Mouse (Mus musculus) lung, embryonic 16.5 days (tissue): Measurements from ENCODE around the gene Otop2. TPM values are rescaled to one million over a fixed set of nuclear protein-coding genes. Genes with fewer than 3 reads are reported as not detected.
A peak's percentile ranks its signal among the peaks of the same experiment; 100 is the strongest.

Experiments
- ATAC-seq: fragments of 200-750 bp; cut with Nextera tagmentation; 2 replicates; pipeline ENCODE4 v1.8.0; 2017; ENCODE audit warnings: low read depth, mild to moderate bottlenecking, moderate library complexity
- H3K27ac ChIP-seq: fragments of 300-500 bp; sonication (generic); 2 replicates; pipeline ENCODE4 v1.5.1; 2014; ENCODE audit warnings: mild to moderate bottlenecking, control low read depth, low read length
- H3K27me3 ChIP-seq: fragments of 300-500 bp; sonication (generic); 2 replicates; pipeline ENCODE4 v1.6.1; 2014; ENCODE audit warnings: low read depth, low read length, mixed read lengths; ENCODE audit not compliant: control insufficient read depth, insufficient read depth
- H3K36me3 ChIP-seq: fragments of 300-500 bp; sonication (generic); 2 replicates; pipeline ENCODE4 v1.6.1; 2014; ENCODE audit warnings: low read length; ENCODE audit not compliant: control insufficient read depth, insufficient read depth
- H3K4me1 ChIP-seq: fragments of 300-500 bp; sonication (generic); replicated peaks from 2 replicates; pipeline ENCODE4 v1.6.1; 2014; ENCODE audit warnings: low read length, mixed read lengths; ENCODE audit not compliant: control insufficient read depth, insufficient read depth
- H3K4me2 ChIP-seq: fragments of 300-500 bp; sonication (generic); 2 replicates; pipeline ENCODE4 v1.6.1; 2014; ENCODE audit warnings: low read depth, low read length, control low read depth
- H3K4me3 ChIP-seq: fragments of 300-500 bp; sonication (generic); 2 replicates; pipeline ENCODE4 v1.5.1; 2014; ENCODE audit warnings: mild to moderate bottlenecking, low read length, control low read depth
- H3K9ac ChIP-seq: fragments of 300-500 bp; sonication (generic); 2 replicates; pipeline ENCODE4 v1.6.1; 2014; ENCODE audit warnings: low read length, control low read depth
- H3K9me3 ChIP-seq: fragments of 300-500 bp; sonication (generic); 2 replicates; pipeline ENCODE4 v1.6.1; 2016; ENCODE audit warnings: low read length; ENCODE audit not compliant: control insufficient read depth
- WGBS: fragments of 180-500 bp; shearing (Covaris S2); extraction: QIAGEN DNeasy Blood & Tissue Kit; methylation state at CpG from one replicate; pipeline ENCODE4 v1.1.7; 2014; 5-methylcytosine and 5-hydroxymethylcytosine counted together
- polyA plus RNA-seq: library from polyadenylated mRNA; unstranded; fragments of >200 nt; fragmentation: Nextera tagmentation; extraction: Ambion mirVana; gene quantifications from 2 replicates; pipeline ENCODE4 v1.2.1, GENCODE M21; 2015

Otop2 gene
- polyA plus RNA-seq = 0.09 TPM in 1 of 2 replicates, not detected in the other

DNA sequence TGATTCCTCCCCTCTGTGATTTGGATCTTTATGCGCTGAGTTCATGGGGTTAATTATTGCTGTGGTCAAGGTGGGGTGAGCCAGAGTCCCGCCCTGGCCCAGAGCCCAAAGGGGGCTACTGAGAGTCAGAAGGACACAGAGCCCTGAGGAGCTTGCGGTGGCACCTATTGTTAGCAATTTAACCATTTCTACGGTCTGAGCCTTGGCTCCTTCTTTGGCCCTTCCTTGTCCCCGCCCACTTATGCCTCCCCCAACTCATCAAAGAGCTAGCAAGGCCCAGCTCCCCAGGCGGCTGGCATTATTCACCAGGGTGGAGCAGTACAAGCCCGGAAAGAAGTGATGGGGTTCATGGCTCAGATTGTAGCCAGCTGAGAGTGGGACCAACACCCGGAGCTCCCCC is at the start of gene Otop2:
Otop2 (plus strand) TSS at position 301 of the 400 bp plus-strand sequence.
- H3K27me3 ChIP-seq = no peaks in the 10 kb centered on the region; the same call in 1 of the 2 replicates
- no peak within 1 kb of the TSS for H3K4me2 ChIP-seq
- no peak within 1 kb of the TSS for H3K9ac ChIP-seq
- H3K27ac ChIP-seq = no peak within 1 kb of the TSS
- H3K9me3 ChIP-seq = no peaks in the 10 kb centered on the region
- ATAC-seq = no peak
- H3K36me3 ChIP-seq = no peaks in the 10 kb centered on the region
- 30% methylated on average over 8 of the region's 8 CpGs for WGBS
- no peaks in the 10 kb centered on the region for H3K4me1 ChIP-seq
- no peak within 1 kb of the TSS for H3K4me3 ChIP-seq

DNA sequence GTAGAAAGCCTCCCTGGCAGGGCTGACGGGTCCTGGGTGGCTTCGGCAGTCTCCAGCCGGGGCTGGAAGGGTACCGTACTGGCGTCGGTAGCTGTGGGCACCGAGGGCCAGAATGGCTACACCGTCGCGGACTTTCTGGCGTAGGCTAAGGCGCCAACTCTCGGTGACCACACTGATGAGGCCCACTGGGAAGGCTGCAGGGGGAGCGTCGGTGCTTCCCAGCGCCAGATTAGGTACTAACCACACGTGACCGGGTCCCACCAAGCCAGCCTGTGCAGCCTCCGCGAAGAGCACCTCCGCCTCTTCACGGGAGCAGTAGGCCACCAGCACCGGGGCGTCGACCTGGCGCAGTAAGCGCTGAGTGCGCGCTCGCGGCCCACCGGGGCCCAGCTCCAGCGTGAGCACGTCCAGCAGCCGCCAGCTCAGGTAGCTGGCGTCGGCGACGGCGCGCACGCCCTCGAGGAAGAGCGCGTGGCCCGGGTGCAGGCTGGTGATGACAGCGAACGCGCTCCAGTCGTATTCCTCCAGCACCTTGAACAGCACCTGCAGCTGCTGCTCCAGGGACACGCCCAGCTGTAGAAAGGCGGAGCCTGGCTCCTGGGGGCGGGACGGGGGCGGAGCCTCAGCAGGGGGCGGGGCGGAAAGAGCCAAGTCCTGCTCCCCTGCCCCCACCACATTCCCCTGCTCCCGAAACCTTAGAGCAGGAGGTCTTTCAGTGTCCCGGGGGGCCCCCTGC is 49.0 kb upstream of the Otop2 start:
- Histone ChIP-seq H3K9me3 (no peaks in the 10 kb centered on the region), H3K27me3 (peaks cover 74% of the 10 kb centered on the region), H3K27ac (no peak overlapping the region), H3K4me1 (peaks cover 11% of the 10 kb centered on the region; the same call in 1 of the 2 replicates), H3K9ac (no peak overlapping the region), H3K4me3 (no peak overlapping the region), H3K36me3 (no peaks in the 10 kb centered on the region), H3K4me2 (no peak overlapping the region)
- WGBS = 15% methylated on average over 59 of the region's 59 CpGs
- ATAC-seq = peak; percentile 62; the same call in 1 of the 2 replicates

- H3K4me3 ChIP-seq = no peak overlapping the region
- 15% methylated on average over 4 of the region's 4 CpGs for WGBS
- H3K4me1 ChIP-seq = peaks cover 11% of the 10 kb centered on the region; the same call in 1 of the 2 replicates
- no peaks in the 10 kb centered on the region for H3K36me3 ChIP-seq
- H3K27me3 ChIP-seq = peaks cover 83% of the 10 kb centered on the region
- no peak overlapping the region for H3K27ac ChIP-seq
- no peak overlapping the region for H3K9ac ChIP-seq
- H3K4me2 ChIP-seq = no peak overlapping the region
- peak; percentile 64 for ATAC-seq
- H3K9me3 ChIP-seq = no peaks in the 10 kb centered on the region
These were observed 47.8 kb upstream of the Otop2 start for GRCm38 (mm10) chr11:115259134-115259533.

- Histone ChIP-seq H3K27ac (no peak overlapping the region), H3K4me1 (peaks cover 16% of the 10 kb centered on the region; the same call in 1 of the 2 replicates), H3K36me3 (no peaks in the 10 kb centered on the region), H3K9me3 (no peaks in the 10 kb centered on the region), H3K4me3 (no peak overlapping the region), H3K9ac (no peak overlapping the region), H3K27me3 (peaks cover 88% of the 10 kb centered on the region), H3K4me2 (no peak overlapping the region)
- 59% methylated on average over 11 of the region's 11 CpGs for WGBS
- ATAC-seq = no peak
These were observed 44.0 kb upstream of the Otop2 start for GRCm38 (mm10) chr11:115262954-115263353.

DNA sequence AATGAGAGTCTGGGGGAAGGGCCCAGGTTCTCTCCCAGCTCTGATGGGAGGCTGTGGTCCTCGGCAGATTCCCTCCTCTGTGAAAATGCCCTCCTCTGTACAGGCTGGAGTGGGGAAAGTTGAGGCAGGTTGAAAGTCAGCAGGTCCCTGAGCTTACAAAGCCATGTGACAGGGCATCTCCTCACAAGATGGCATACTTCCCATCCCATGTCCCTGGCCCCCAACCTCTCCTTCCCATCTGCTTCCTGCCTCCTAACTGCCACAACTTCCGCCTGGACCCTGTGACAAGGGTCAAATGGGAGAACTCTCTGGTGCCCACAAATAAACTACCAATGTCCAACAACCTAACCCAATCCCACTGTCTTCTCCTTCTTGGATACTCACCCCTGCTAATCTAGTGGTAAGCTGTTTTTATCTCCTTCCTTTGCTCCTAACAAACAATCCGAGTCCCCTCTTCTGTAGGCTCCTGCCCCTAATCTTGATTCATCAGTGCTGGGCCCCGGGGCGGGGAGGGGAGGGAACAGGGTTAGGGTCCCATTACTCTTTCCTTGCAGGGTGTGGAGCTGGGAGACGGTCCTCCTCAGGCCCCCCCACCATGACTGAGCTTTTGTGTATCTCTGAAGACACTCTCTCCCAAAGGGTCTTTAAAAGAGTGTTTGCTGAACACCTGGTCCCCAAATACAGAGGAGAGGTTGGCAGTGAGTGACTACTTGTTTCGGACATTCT is 42.7 kb upstream of the Otop2 start:
- no peak overlapping the region for H3K4me3 ChIP-seq
- peaks cover 85% of the 10 kb centered on the region for H3K27me3 ChIP-seq
- no peak overlapping the region for H3K4me2 ChIP-seq
- H3K9ac ChIP-seq = no peak overlapping the region
- 53% methylated on average over 7 of the region's 7 CpGs for WGBS
- no peak overlapping the region for H3K27ac ChIP-seq
- ATAC-seq = no peak
- H3K9me3 ChIP-seq = no peaks in the 10 kb centered on the region
- no peaks in the 10 kb centered on the region for H3K36me3 ChIP-seq
- peaks cover 7% of the 10 kb centered on the region; the same call in 1 of the 2 replicates for H3K4me1 ChIP-seq

DNA sequence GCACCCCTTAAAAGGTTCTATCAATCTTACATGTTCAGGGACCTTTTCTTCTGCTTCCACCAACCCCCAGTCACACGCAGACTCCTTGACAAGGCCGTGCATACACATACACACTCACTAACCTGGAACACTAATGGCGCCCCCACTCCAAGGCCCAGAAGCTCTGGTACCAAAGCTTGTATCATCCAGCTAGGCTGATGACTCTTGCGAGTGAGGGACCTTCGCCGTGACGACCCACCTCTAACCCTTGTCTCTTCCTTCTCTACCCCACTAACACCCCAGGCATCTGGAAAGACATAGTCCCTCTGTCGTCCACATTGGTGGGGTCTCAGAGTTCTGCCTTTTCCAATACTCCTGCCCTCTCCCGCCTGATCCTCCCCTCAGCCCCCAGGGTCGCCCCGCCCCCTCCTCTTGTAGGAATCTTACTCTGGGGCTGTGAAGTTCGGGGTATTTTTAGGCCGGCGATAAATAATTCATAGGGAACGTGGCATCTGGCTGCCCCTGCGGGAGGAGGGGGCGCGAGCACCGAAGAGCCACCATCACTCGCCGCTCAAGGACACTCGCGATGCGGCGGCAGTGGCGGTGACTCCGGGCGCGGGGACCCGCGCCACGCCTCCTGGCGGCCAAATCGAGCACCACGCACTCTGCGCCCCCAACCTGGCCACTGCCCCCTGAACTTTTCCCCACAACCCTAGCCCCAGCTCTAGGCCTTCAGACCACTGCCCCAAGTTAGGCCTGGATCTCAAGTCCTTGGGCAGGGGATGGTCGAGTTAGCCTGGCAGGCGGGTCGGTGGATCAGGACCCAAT is 41.9 kb upstream of the Otop2 start:
- H3K27ac ChIP-seq = no peak overlapping the region
- H3K4me2 ChIP-seq = peak overlapping the region; percentile 39
- H3K36me3 ChIP-seq = no peaks in the 10 kb centered on the region
- H3K4me1 ChIP-seq = peaks cover 4% of the 10 kb centered on the region; the same call in 1 of the 2 replicates
- 6% methylated on average over 38 of the region's 39 CpGs for WGBS
- H3K27me3 ChIP-seq = peaks cover 83% of the 10 kb centered on the region
- peak overlapping the region; percentile 20; the same call in 1 of the 2 replicates for H3K4me3 ChIP-seq
- H3K9ac ChIP-seq = no peak overlapping the region
- no peak for ATAC-seq
- H3K9me3 ChIP-seq = no peaks in the 10 kb centered on the region

DNA sequence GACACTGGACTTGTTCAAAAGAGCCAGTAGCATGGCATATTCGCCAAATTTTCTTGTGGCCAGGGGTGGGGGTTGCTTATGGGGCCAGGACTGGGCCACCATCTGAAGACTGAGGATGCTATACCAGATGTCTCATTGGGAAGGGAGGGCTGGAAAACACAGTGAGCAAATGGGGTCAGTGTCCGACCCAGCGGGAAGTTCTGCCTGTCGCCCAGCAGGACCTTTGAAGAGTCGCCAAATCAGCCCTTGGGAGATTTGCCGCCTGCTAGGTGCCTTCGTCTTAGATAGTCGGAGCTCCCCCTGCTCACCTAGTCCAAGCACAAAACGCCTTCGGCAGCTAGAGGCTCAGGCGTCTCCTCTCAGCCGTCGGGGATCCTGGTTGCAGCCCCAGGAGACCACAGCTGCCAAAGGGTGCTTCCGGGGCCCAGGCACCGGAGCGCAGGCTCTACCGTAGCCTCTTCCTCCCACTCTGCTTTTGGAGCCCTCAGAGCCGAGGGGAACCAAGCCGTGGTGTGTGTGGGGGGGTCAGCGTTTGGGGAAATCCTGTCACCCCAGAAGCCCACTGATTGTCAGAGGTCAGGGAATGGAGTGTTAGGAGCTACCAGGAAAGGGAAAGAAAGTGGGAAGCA is 41.1 kb upstream of the Otop2 start:
- no peaks in the 10 kb centered on the region for H3K9me3 ChIP-seq
- no peak overlapping the region for H3K27ac ChIP-seq
- H3K4me3 ChIP-seq = peak overlapping the region; percentile 36; the same call in 1 of the 2 replicates
- H3K4me2 ChIP-seq = no peak overlapping the region
- no peak overlapping the region for H3K9ac ChIP-seq
- H3K36me3 ChIP-seq = no peaks in the 10 kb centered on the region
- 3% methylated on average over 20 of the region's 20 CpGs for WGBS
- H3K27me3 ChIP-seq = peaks cover 79% of the 10 kb centered on the region
- peaks cover 4% of the 10 kb centered on the region; the same call in 1 of the 2 replicates for H3K4me1 ChIP-seq
- ATAC-seq = no peak

GRCm38 (mm10) chr11:115266400-115266778 is 40.6 kb upstream of the Otop2 start:
- Histone ChIP-seq H3K36me3 (no peaks in the 10 kb centered on the region), H3K4me1 (peaks cover 4% of the 10 kb centered on the region; the same call in 1 of the 2 replicates), H3K4me3 (peak overlapping the region; percentile 36), H3K9ac (peak overlapping the region; percentile 30; the same call in 1 of the 2 replicates), H3K27me3 (peaks cover 74% of the 10 kb centered on the region), H3K4me2 (peak overlapping the region; percentile 53), H3K9me3 (no peaks in the 10 kb centered on the region), H3K27ac (no peak overlapping the region)
- under 1% methylated on average over 21 of the region's 22 CpGs for WGBS
- no peak for ATAC-seq
